In genomic region chr15:32590641-32591040, GRCm38 (mm10) we compare ENCODE assay signal across 25 mouse cellular contexts.
DNase-seq lines count a peak whose midpoint lies in the region; ATAC-seq lines count a peak whose summit lies in the region.
"Had no signal": no experiment of that assay in that cellular context is flagged by ENCODE, and none has a peak within 500 bp of the region (broad histone marks: within the 10 kb centered on the region; RNA-seq: fewer than 3 reads in every experiment).

No protein-coding gene starts in this region.

- H3K4me1 ChIP-seq in kidney, embryonic 14.5 days (ENCODE audit: control insufficient read depth, insufficient read depth, low read length) = no peaks in the 10 kb centered on the region
- H3K4me1 ChIP-seq: embryonic facial prominence, embryonic 10.5 days; embryonic facial prominence, embryonic 13.5 days; forebrain, embryonic 12.5 days; heart, embryonic 10.5 days; heart, embryonic 13.5 days; hindbrain, embryonic 12.5 days; hindbrain, embryonic 15.5 days had no signal

- H3K36me3 ChIP-seq in kidney, embryonic 14.5 days (ENCODE audit: control insufficient read depth, insufficient read depth, low read length) = no peaks in the 10 kb centered on the region
- H3K36me3 ChIP-seq: embryonic facial prominence, embryonic 10.5 days; forebrain, embryonic 12.5 days; forebrain, embryonic 15.5 days; heart, embryonic 10.5 days; heart, embryonic 13.5 days; hindbrain, embryonic 12.5 days; hindbrain, embryonic 15.5 days had no signal

- DNase-seq in heart, adult 11 months = peak; percentile 12
- DNase-seq in heart, postnatal 14 days = no peak
- DNase-seq in kidney, adult 9 months = peak; percentile 39
- DNase-seq in kidney, adult 11 months = no peak
- peak; percentile 12 to 65 for DNase-seq in kidney, postnatal 36 days
- DNase-seq: adrenal gland, adult 8-10 months; adrenal gland, postnatal 25 days; cerebellum, adult 11-12 months; cerebellum, adult 8-10 months; cerebellum, postnatal 10 days; cerebellum, postnatal 36 days; embryo, embryonic 11 days; gastrocnemius, postnatal 25 days; heart, adult 2 months had no signal

- no peak overlapping the region for H3K27ac ChIP-seq in kidney, embryonic 14.5 days (ENCODE audit: low read depth, low read length)
- H3K27ac ChIP-seq: embryonic facial prominence, embryonic 10.5 days; embryonic facial prominence, embryonic 13.5 days; forebrain, embryonic 12.5 days; forebrain, embryonic 15.5 days; heart, adult 2 months; heart, embryonic 10.5 days; heart, embryonic 13.5 days; hindbrain, embryonic 12.5 days; hindbrain, embryonic 15.5 days had no signal

- 78% methylated on average over 1 of the region's 1 CpGs for WGBS in kidney, embryonic 14.5 days

- H3K4me2 ChIP-seq in kidney, embryonic 14.5 days (replicated peaks; ENCODE audit: low read depth, low read length) = no peak overlapping the region
- H3K4me2 ChIP-seq: embryonic facial prominence, embryonic 13.5 days; forebrain, embryonic 12.5 days; forebrain, embryonic 15.5 days; heart, embryonic 13.5 days; hindbrain, embryonic 12.5 days; hindbrain, embryonic 15.5 days had no signal

- H3K27me3 ChIP-seq in kidney, embryonic 14.5 days (ENCODE audit: control insufficient read depth, insufficient read depth, low read length) = no peaks in the 10 kb centered on the region
- H3K27me3 ChIP-seq: embryonic facial prominence, embryonic 13.5 days; forebrain, embryonic 12.5 days; forebrain, embryonic 15.5 days; heart, embryonic 13.5 days; hindbrain, embryonic 12.5 days; hindbrain, embryonic 15.5 days had no signal

- intact Hi-C loops in heart, postnatal 14 days (cut with DNase I) = no loop called here

- ATAC-seq in kidney, embryonic 14.5 days (ENCODE audit: low FRiP score, low TSS enrichment) = no peak
- ATAC-seq: activated CD4-positive, CD25-positive, alpha-beta regulatory T cell, adult 4 months; forebrain, embryonic 15.5 days had no signal

- H3K4me3 ChIP-seq in kidney, embryonic 14.5 days (ENCODE audit: low read length) = no peak overlapping the region
- H3K4me3 ChIP-seq: embryonic facial prominence, embryonic 10.5 days; embryonic facial prominence, embryonic 13.5 days; erythroblast, embryonic 14.5 days; forebrain, embryonic 12.5 days; forebrain, embryonic 15.5 days; heart, adult 2 months; heart, embryonic 10.5 days; heart, embryonic 13.5 days; hindbrain, embryonic 12.5 days; hindbrain, embryonic 15.5 days had no signal

- no peak overlapping the region for H3K9ac ChIP-seq in kidney, embryonic 14.5 days (ENCODE audit: low read depth, low read length)
- H3K9ac ChIP-seq: embryonic facial prominence, embryonic 13.5 days; forebrain, embryonic 12.5 days; forebrain, embryonic 15.5 days; heart, embryonic 13.5 days; hindbrain, embryonic 12.5 days; hindbrain, embryonic 15.5 days had no signal

- H3K9me3 ChIP-seq in kidney, embryonic 14.5 days (ENCODE audit: control insufficient read depth, low read length) = no peaks in the 10 kb centered on the region
- H3K9me3 ChIP-seq: embryonic facial prominence, embryonic 10.5 days; embryonic facial prominence, embryonic 13.5 days; forebrain, embryonic 12.5 days; forebrain, embryonic 15.5 days; heart, embryonic 10.5 days; heart, embryonic 13.5 days; hindbrain, embryonic 12.5 days; hindbrain, embryonic 15.5 days had no signal

Comparison
In these comparisons a context has a peak if more than half of its experiments do, and no peak if none do; other contexts are left out.
1. DNase-seq: peak in heart, adult 11 months (single experiment), kidney, adult 9 months (single experiment) and kidney, postnatal 36 days (2 of 2); none in heart, postnatal 14 days (0 of 2) and kidney, adult 11 months (single experiment).